Mouse (Mus musculus): Measurements from ENCODE around the gene Txndc11. TPM values are rescaled to one million over a fixed set of nuclear protein-coding genes. Genes with fewer than 3 reads are reported as not detected.

The Txndc11 gene
- polyA plus RNA-seq (2012; rRNA removed; ENCODE audit: low replicate concordance), result 24.4 and 29.2 TPM in 2 replicates

GRCm38 (mm10) chr16:11134348-11135344 is at the start of gene Txndc11:
Gene Txndc11 (minus strand): TSS chr16:11134650.

DNA sequence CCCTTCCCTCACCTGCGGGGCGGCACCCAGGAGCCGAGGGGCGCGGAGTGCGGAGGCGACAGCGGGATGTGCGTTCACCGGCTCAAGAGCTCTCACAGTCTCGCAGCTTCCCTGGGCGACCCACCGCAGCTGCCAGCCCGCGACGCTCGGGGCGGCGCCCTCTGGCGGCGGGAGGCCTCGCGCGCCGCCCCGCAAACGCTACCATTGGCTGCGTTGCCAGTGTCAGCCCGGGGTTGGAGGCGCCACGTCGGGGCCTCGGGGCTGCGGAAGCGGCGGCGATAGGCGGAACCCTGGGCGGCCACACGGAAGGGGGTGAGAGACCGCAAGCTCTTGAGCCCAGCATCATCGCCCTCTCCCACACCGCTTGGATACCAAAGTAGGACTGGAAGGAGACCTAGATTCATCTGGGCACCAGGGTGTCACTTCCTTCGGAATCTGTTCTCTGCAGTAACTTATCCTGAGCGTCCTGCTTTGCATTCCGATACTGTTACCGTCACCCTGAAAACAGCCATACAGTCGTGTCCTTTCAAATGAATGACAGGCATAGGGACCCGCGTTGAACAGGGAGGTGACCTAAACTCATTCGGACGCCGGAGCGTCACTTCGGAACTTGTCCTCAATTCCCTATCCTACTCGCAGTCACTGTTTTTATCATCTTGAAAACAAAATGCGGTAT is 41.9 kb upstream of the Txndc11 start, which contains the start of gene Zc3h7a:
Zc3h7a (minus strand) TSS at position 186 of the 676 bp plus-strand sequence.

GRCm38 (mm10) chr16:11066029-11066832 is 68.2 kb downstream of the Txndc11 start, which contains the start of gene Litaf:
Gene Litaf (minus strand): TSS chr16:11066157.

DNA sequence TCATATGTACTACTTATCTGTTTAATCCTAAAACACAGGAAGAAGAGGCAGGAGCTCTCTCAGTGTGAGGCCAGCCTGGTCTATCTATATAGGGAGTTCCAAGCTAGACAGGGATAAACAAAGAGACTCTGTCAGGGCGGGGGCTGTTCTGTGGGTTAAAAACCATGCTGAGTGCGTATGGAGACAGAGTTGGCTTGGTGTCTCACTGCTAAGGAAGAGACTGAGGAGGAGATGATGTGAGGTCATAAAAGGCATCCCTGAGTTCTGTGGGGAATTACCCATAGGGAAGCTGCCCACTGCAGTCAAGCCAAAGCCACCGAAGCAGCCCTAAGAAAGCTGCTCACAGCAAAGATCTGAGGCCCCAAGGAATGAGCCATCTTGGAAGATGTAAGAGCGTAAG is 73.8 kb downstream of the Txndc11 start, which contains the start of gene Snn:
Snn (plus strand) TSS at position 301 of the 400 bp plus-strand sequence.

Other genes starting within 250 kb of the Txndc11 start
- 46.6 and 62.2 TPM in 2 replicates for gene Snn, start 73.7 kb downstream of the Txndc11 start, polyA plus RNA-seq (2012; rRNA removed; ENCODE audit: low replicate concordance)
- 212 and 364 TPM in 2 replicates for gene Litaf, start 68.5 kb downstream of the Txndc11 start, polyA plus RNA-seq (2012; rRNA removed; ENCODE audit: low replicate concordance)
- 32.3 and 79.7 TPM in 2 replicates for gene Zc3h7a, start 41.7 kb upstream of the Txndc11 start, polyA plus RNA-seq (2012; rRNA removed; ENCODE audit: low replicate concordance)
- gene Rsl1d1, start 68.7 kb upstream of the Txndc11 start, polyA plus RNA-seq (2012; rRNA removed; ENCODE audit: low replicate concordance), result 3.6 and 8.8 TPM in 2 replicates
- gene Gspt1, start 119.7 kb upstream of the Txndc11 start, polyA plus RNA-seq (2012; rRNA removed; ENCODE audit: low replicate concordance), result 13.4 and 46.1 TPM in 2 replicates
- gene Tnfrsf17, start 179.2 kb upstream of the Txndc11 start, polyA plus RNA-seq (2012; rRNA removed; ENCODE audit: low replicate concordance), result 1.8 and 2.7 TPM in 2 replicates
- 8.9 and 11.4 TPM in 2 replicates for gene Snx29, start 188.3 kb upstream of the Txndc11 start, polyA plus RNA-seq (2012; rRNA removed; ENCODE audit: low replicate concordance)

Data from mammary gland, adult 2 months (tissue).